ENCODE assay signal across 25 mouse cellular contexts in genomic region chr6:102186316-102186715, GRCm38 (mm10).
A peak's percentile ranks its signal among the peaks of the same experiment; 100 is the strongest.
DNase-seq lines count a peak whose midpoint lies in the region; ATAC-seq and TF ChIP-seq lines count a peak whose summit lies in the region.
"Had no signal": no experiment of that assay in that cellular context is flagged by ENCODE, and none has a peak within 500 bp of the region (broad histone marks: within the 10 kb centered on the region; RNA-seq: fewer than 3 reads in every experiment).

No protein-coding gene starts in this region.

- whole genome bisulfite sequencing in forebrain, embryonic 11.5 days, result 26% methylated on average over 1 of the region's 1 CpGs
- WGBS in forebrain, embryonic 16.5 days, result 15% methylated on average over 1 of the region's 1 CpGs
- 16% methylated on average over 1 of the region's 1 CpGs for WGBS in forebrain, embryonic 13.5 days
- WGBS in forebrain, embryonic 15.5 days, result 4% methylated on average over 1 of the region's 1 CpGs
- WGBS in midbrain, embryonic 12.5 days, result 32% methylated on average over 1 of the region's 1 CpGs
- 14% methylated on average over 1 of the region's 1 CpGs for WGBS in midbrain, postnatal 0 days

- no peak overlapping the region for H3K4me3 ChIP-seq in forebrain, embryonic 11.5 days (ENCODE audit: low read depth, low read length)
- no peak overlapping the region for H3K4me3 ChIP-seq in forebrain, embryonic 16.5 days (replicated peaks; ENCODE audit: low read length)
- H3K4me3 ChIP-seq in forebrain, embryonic 13.5 days, result no peak overlapping the region
- no peak overlapping the region for H3K4me3 ChIP-seq in forebrain, embryonic 15.5 days
- H3K4me3 ChIP-seq in midbrain, embryonic 12.5 days, result no peak overlapping the region
- H3K4me3 ChIP-seq in midbrain, postnatal 0 days (ENCODE audit: low read depth, low read length), result no peak overlapping the region
- H3K4me3 ChIP-seq: embryonic facial prominence, embryonic 13.5 days; embryonic facial prominence, embryonic 15.5 days; erythroblast, embryonic 14.5 days had no signal

- DNase-seq in forebrain, embryonic 11.5 days (ENCODE audit: low spot score), result no peak
- DNase-seq in midbrain, postnatal 0 days (ENCODE audit: low spot score), result no peak
- peak; percentile 64 for DNase-seq in brain, embryonic 14.5 days (ENCODE audit: low read depth)
- DNase-seq in gastrocnemius, postnatal 4 days (ENCODE audit: low spot score in 2 of 2), result no peak
- DNase-seq: adrenal gland, adult 2 months; adrenal gland, postnatal 10 days; adrenal gland, postnatal 25 days; B cell, adult 2 months; cerebellum, adult 11 months; cerebellum, adult 18-20 months; cerebellum, adult 8-10 months; cerebellum, adult 9-11 months; cerebellum, postnatal 14 days; cerebellum, postnatal 36 days; embryo, embryonic 11 days had no signal

- no peak for TF ChIP-seq POLR2A in brain, embryonic 14.5 days (IDR thresholded peaks at IDR 0.05; ENCODE audit: borderline replicate concordance, extremely low read depth, insufficient read depth, insufficient read length, poor library complexity, severe bottlenecking)

- ATAC-seq in forebrain, embryonic 11.5 days (replicated peaks; ENCODE audit: low FRiP score), result peak; percentile 64
- no peak for ATAC-seq in forebrain, embryonic 16.5 days
- peak; percentile 65; the same call in 1 of the 2 replicates for ATAC-seq in forebrain, embryonic 13.5 days
- no peak for ATAC-seq in forebrain, embryonic 15.5 days (replicated peaks)
- ATAC-seq in midbrain, embryonic 12.5 days (ENCODE audit: low FRiP score, low read depth), result 0 out of 2 replicates have a peak, but pooled peaks have one; percentile 38
- no peak for ATAC-seq in midbrain, postnatal 0 days (ENCODE audit: low FRiP score)
- ATAC-seq: CD4-positive, CD25-positive, alpha-beta regulatory T cell, adult 4 months had no signal

- H3K27me3 ChIP-seq in forebrain, embryonic 11.5 days (ENCODE audit: control insufficient read depth, insufficient read depth, low read length), result no peaks in the 10 kb centered on the region
- no peaks in the 10 kb centered on the region for H3K27me3 ChIP-seq in forebrain, embryonic 16.5 days (replicated peaks; ENCODE audit: control insufficient read depth, insufficient read depth, low read length)
- H3K27me3 ChIP-seq in forebrain, embryonic 13.5 days, result no peaks in the 10 kb centered on the region
- no peaks in the 10 kb centered on the region for H3K27me3 ChIP-seq in forebrain, embryonic 15.5 days
- H3K27me3 ChIP-seq in midbrain, embryonic 12.5 days, result no peaks in the 10 kb centered on the region
- H3K27me3 ChIP-seq in midbrain, postnatal 0 days (ENCODE audit: insufficient read depth, low read length), result no peaks in the 10 kb centered on the region
- H3K27me3 ChIP-seq: CH12.LX; embryonic facial prominence, embryonic 13.5 days; embryonic facial prominence, embryonic 15.5 days had no signal

- no peak for TF ChIP-seq CTCF in midbrain, postnatal 0 days (IDR thresholded peaks at IDR 0.05)
- no peak for TF ChIP-seq CTCF in brain, embryonic 14.5 days (IDR thresholded peaks at IDR 0.05; ENCODE audit: borderline replicate concordance, extremely low read depth, insufficient read depth, insufficient read length)

- H3K9ac ChIP-seq in forebrain, embryonic 11.5 days (ENCODE audit: low read length), result no peak overlapping the region
- H3K9ac ChIP-seq in forebrain, embryonic 16.5 days (replicated peaks; ENCODE audit: low read depth, low read length), result no peak overlapping the region
- no peak overlapping the region for H3K9ac ChIP-seq in forebrain, embryonic 13.5 days
- H3K9ac ChIP-seq in forebrain, embryonic 15.5 days (replicated peaks), result no peak overlapping the region
- no peak overlapping the region for H3K9ac ChIP-seq in midbrain, embryonic 12.5 days (replicated peaks)
- no peak overlapping the region for H3K9ac ChIP-seq in midbrain, postnatal 0 days (replicated peaks; ENCODE audit: low read length, poor library complexity, severe bottlenecking)
- H3K9ac ChIP-seq: embryonic facial prominence, embryonic 13.5 days; embryonic facial prominence, embryonic 15.5 days had no signal

- no peak overlapping the region for H3K27ac ChIP-seq in forebrain, embryonic 11.5 days (ENCODE audit: low read depth, low read length)
- H3K27ac ChIP-seq in forebrain, embryonic 16.5 days (ENCODE audit: low read length), result no peak overlapping the region
- no peak overlapping the region for H3K27ac ChIP-seq in forebrain, embryonic 13.5 days
- no peak overlapping the region for H3K27ac ChIP-seq in forebrain, embryonic 15.5 days (replicated peaks)
- H3K27ac ChIP-seq in midbrain, embryonic 12.5 days (replicated peaks), result no peak overlapping the region
- H3K27ac ChIP-seq in midbrain, postnatal 0 days (ENCODE audit: low read depth, low read length), result no peak overlapping the region
- H3K27ac ChIP-seq: embryonic facial prominence, embryonic 13.5 days; embryonic facial prominence, embryonic 15.5 days had no signal

- no peaks in the 10 kb centered on the region; the same call in 1 of the 2 replicates for H3K4me1 ChIP-seq in forebrain, embryonic 11.5 days (replicated peaks; ENCODE audit: control insufficient read depth, insufficient read depth, low read length)
- H3K4me1 ChIP-seq in forebrain, embryonic 16.5 days (replicated peaks; ENCODE audit: control insufficient read depth, insufficient read depth, low read length), result no peaks in the 10 kb centered on the region
- 0 out of 2 replicates have a peak, but pooled peaks cover 3% of the 10 kb centered on the region for H3K4me1 ChIP-seq in forebrain, embryonic 13.5 days
- H3K4me1 ChIP-seq in forebrain, embryonic 15.5 days, result no peaks in the 10 kb centered on the region
- no peaks in the 10 kb centered on the region for H3K4me1 ChIP-seq in midbrain, embryonic 12.5 days
- no peaks in the 10 kb centered on the region for H3K4me1 ChIP-seq in midbrain, postnatal 0 days (ENCODE audit: insufficient read depth, low read length)
- H3K4me1 ChIP-seq: embryonic facial prominence, embryonic 13.5 days; embryonic facial prominence, embryonic 15.5 days had no signal

- no peak overlapping the region for H3K4me2 ChIP-seq in forebrain, embryonic 11.5 days (ENCODE audit: low read depth, low read length, severe bottlenecking)
- H3K4me2 ChIP-seq in forebrain, embryonic 16.5 days (ENCODE audit: low read length), result no peak overlapping the region
- no peak overlapping the region for H3K4me2 ChIP-seq in forebrain, embryonic 13.5 days
- no peak overlapping the region for H3K4me2 ChIP-seq in forebrain, embryonic 15.5 days (replicated peaks)
- H3K4me2 ChIP-seq in midbrain, embryonic 12.5 days (replicated peaks), result no peak overlapping the region
- no peak overlapping the region for H3K4me2 ChIP-seq in midbrain, postnatal 0 days (ENCODE audit: low read depth, low read length, poor library complexity, severe bottlenecking)
- H3K4me2 ChIP-seq: embryonic facial prominence, embryonic 13.5 days; embryonic facial prominence, embryonic 15.5 days had no signal

- no peaks in the 10 kb centered on the region for H3K36me3 ChIP-seq in forebrain, embryonic 11.5 days (ENCODE audit: control insufficient read depth, insufficient read depth, low read length)
- H3K36me3 ChIP-seq in forebrain, embryonic 16.5 days (ENCODE audit: control insufficient read depth, insufficient read depth), result no peaks in the 10 kb centered on the region
- no peaks in the 10 kb centered on the region for H3K36me3 ChIP-seq in forebrain, embryonic 13.5 days (ENCODE audit: poor library complexity, severe bottlenecking)
- no peaks in the 10 kb centered on the region for H3K36me3 ChIP-seq in forebrain, embryonic 15.5 days
- H3K36me3 ChIP-seq in midbrain, embryonic 12.5 days, result no peaks in the 10 kb centered on the region
- H3K36me3 ChIP-seq in midbrain, postnatal 0 days (ENCODE audit: insufficient read depth, low read length), result no peaks in the 10 kb centered on the region
- H3K36me3 ChIP-seq: embryonic facial prominence, embryonic 13.5 days; embryonic facial prominence, embryonic 15.5 days; G1E had no signal

- no peaks in the 10 kb centered on the region for H3K9me3 ChIP-seq in forebrain, embryonic 11.5 days (ENCODE audit: control insufficient read depth, low read length)
- H3K9me3 ChIP-seq in forebrain, embryonic 16.5 days (ENCODE audit: control insufficient read depth, low read length), result no peaks in the 10 kb centered on the region
- no peaks in the 10 kb centered on the region for H3K9me3 ChIP-seq in forebrain, embryonic 13.5 days (replicated peaks)
- H3K9me3 ChIP-seq in forebrain, embryonic 15.5 days, result no peaks in the 10 kb centered on the region
- no peaks in the 10 kb centered on the region for H3K9me3 ChIP-seq in midbrain, embryonic 12.5 days
- H3K9me3 ChIP-seq in midbrain, postnatal 0 days (ENCODE audit: low read length), result no peaks in the 10 kb centered on the region
- H3K9me3 ChIP-seq: embryonic facial prominence, embryonic 13.5 days; embryonic facial prominence, embryonic 15.5 days had no signal

Comparison
In these comparisons a context has a peak if more than half of its experiments do, and no peak if none do; other contexts are left out.
1. ATAC-seq: peak in forebrain, embryonic 11.5 days (single experiment), forebrain, embryonic 13.5 days (single experiment) and midbrain, embryonic 12.5 days (single experiment); none in forebrain, embryonic 16.5 days (single experiment), forebrain, embryonic 15.5 days (single experiment) and midbrain, postnatal 0 days (single experiment).